Mouse (Mus musculus): ENCODE measurements at regions not wholly inside any gene's neighbourhood (a gene's known extent, or its start where the extent isn't known, plus 50 kb on each side); places are given as distances from the start of the nearest gene placed in this dataset.
"Not testable (repeated sequence)": the region's sequence is repeated elsewhere in the genome, so short reads cannot be mapped to it uniquely, and the experiment has no call there.

GRCm38 (mm10) chr2:108825981-108826380, 454.6 kb upstream of the Kif18a start:
- Histone ChIP-seq H3K4me3 (replicated peaks; ENCODE audit: low read depth, low read length) (no peak overlapping the region), H3K4me2 (ENCODE audit: low read length) (no peak overlapping the region), H3K4me1 (replicated peaks; ENCODE audit: insufficient read depth, low read length) (no peaks in the 10 kb centered on the region), H3K9ac (ENCODE audit: low read depth, low read length) (no peak overlapping the region), H3K36me3 (ENCODE audit: insufficient read depth, low read length) (no peaks in the 10 kb centered on the region), H3K27ac (no peak overlapping the region), H3K27me3 (ENCODE audit: insufficient read depth, low read length) (no peaks in the 10 kb centered on the region), H3K9me3 (replicated peaks; ENCODE audit: low read length) (no peaks in the 10 kb centered on the region)
- WGBS: 65% methylated on average over 5 of the region's 5 CpGs
- TF ChIP-seq CTCF (IDR thresholded peaks at IDR 0.05; ENCODE audit: low read depth): no peak
- no peak for DNase-seq (ENCODE audit: low spot score)
- no peak for ATAC-seq (replicated peaks; ENCODE audit: low FRiP score, low read depth)

GRCm38 (mm10) chr2:108827106-108827838, 453.3 kb upstream of the Kif18a start:
- Histone ChIP-seq H3K27me3 (ENCODE audit: insufficient read depth, low read length) (no peaks in the 10 kb centered on the region), H3K27ac (no peak overlapping the region), H3K4me1 (replicated peaks; ENCODE audit: insufficient read depth, low read length) (no peaks in the 10 kb centered on the region), H3K4me3 (replicated peaks; ENCODE audit: low read depth, low read length) (no peak overlapping the region), H3K4me2 (ENCODE audit: low read length) (peak overlapping the region; percentile 19; the same call in 1 of the 2 replicates), H3K36me3 (ENCODE audit: insufficient read depth, low read length) (no peaks in the 10 kb centered on the region), H3K9ac (ENCODE audit: low read depth, low read length) (no peak overlapping the region), H3K9me3 (replicated peaks; ENCODE audit: low read length) (no peaks in the 10 kb centered on the region)
- DNase-seq (ENCODE audit: low spot score) (peak; percentile 37), ATAC-seq (replicated peaks; ENCODE audit: low FRiP score, low read depth) (peak; percentile 84)
- no peak for TF ChIP-seq CTCF (IDR thresholded peaks at IDR 0.05; ENCODE audit: low read depth)
- 12% methylated on average over 12 of the region's 12 CpGs for WGBS

- H3K27ac ChIP-seq: no peak overlapping the region
- 64% methylated on average over 3 of the region's 3 CpGs for WGBS
Observed at GRCm38 (mm10) chr2:108827974-108828700, 452.4 kb upstream of the Kif18a start.

GRCm38 (mm10) chr2:108843855-108844254, 436.7 kb upstream of the Kif18a start:
- not testable (repeated sequence) for H3K9ac ChIP-seq (ENCODE audit: low read depth, low read length); H3K27ac ChIP-seq; ATAC-seq (replicated peaks; ENCODE audit: low FRiP score, low read depth); H3K4me1 ChIP-seq (replicated peaks; ENCODE audit: insufficient read depth, low read length); H3K4me2 ChIP-seq (ENCODE audit: low read length); H3K27me3 ChIP-seq (ENCODE audit: insufficient read depth, low read length); DNase-seq (ENCODE audit: low spot score); H3K9me3 ChIP-seq (replicated peaks; ENCODE audit: low read length); H3K4me3 ChIP-seq (replicated peaks; ENCODE audit: low read depth, low read length); H3K36me3 ChIP-seq (ENCODE audit: insufficient read depth, low read length)
- WGBS: 77% methylated on average over 2 of the region's 2 CpGs

More at GRCm38 (mm10) chr2:108827974-108828700, 452.4 kb upstream of the Kif18a start:
- H3K4me3 ChIP-seq (replicated peaks; ENCODE audit: low read depth, low read length): no peak overlapping the region
- H3K4me1 ChIP-seq (replicated peaks; ENCODE audit: insufficient read depth, low read length): no peaks in the 10 kb centered on the region
- no peaks in the 10 kb centered on the region for H3K27me3 ChIP-seq (ENCODE audit: insufficient read depth, low read length)
- H3K9me3 ChIP-seq (replicated peaks; ENCODE audit: low read length): no peaks in the 10 kb centered on the region
- H3K4me2 ChIP-seq (ENCODE audit: low read length): no peak overlapping the region
- no peak for ATAC-seq (replicated peaks; ENCODE audit: low FRiP score, low read depth)
- no peak for TF ChIP-seq CTCF (IDR thresholded peaks at IDR 0.05; ENCODE audit: low read depth)
- no peak overlapping the region for H3K9ac ChIP-seq (ENCODE audit: low read depth, low read length)
- DNase-seq (ENCODE audit: low spot score): no peak
- no peaks in the 10 kb centered on the region for H3K36me3 ChIP-seq (ENCODE audit: insufficient read depth, low read length)

- no peak overlapping the region for H3K4me3 ChIP-seq (replicated peaks; ENCODE audit: low read depth, low read length)
- H3K9ac ChIP-seq (ENCODE audit: low read depth, low read length): no peak overlapping the region
- H3K4me1 ChIP-seq (replicated peaks; ENCODE audit: insufficient read depth, low read length): no peaks in the 10 kb centered on the region
- no peaks in the 10 kb centered on the region for H3K36me3 ChIP-seq (ENCODE audit: insufficient read depth, low read length)
- no peaks in the 10 kb centered on the region for H3K9me3 ChIP-seq (replicated peaks; ENCODE audit: low read length)
- no peaks in the 10 kb centered on the region for H3K27me3 ChIP-seq (ENCODE audit: insufficient read depth, low read length)
- no peak for TF ChIP-seq CTCF (IDR thresholded peaks at IDR 0.05; ENCODE audit: low read depth)
- WGBS: 77% methylated on average over 3 of the region's 3 CpGs
- H3K4me2 ChIP-seq (ENCODE audit: low read length): no peak overlapping the region
- ATAC-seq (replicated peaks; ENCODE audit: low FRiP score, low read depth): no peak
- DNase-seq (ENCODE audit: low spot score): no peak
- no peak overlapping the region for H3K27ac ChIP-seq
Observed at GRCm38 (mm10) chr2:108848051-108848450, 432.5 kb upstream of the Kif18a start.

GRCm38 (mm10) chr2:108854399-108854798, 426.1 kb upstream of the Kif18a start:
- no peaks in the 10 kb centered on the region for H3K4me1 ChIP-seq (replicated peaks; ENCODE audit: insufficient read depth, low read length)
- H3K27me3 ChIP-seq (ENCODE audit: insufficient read depth, low read length): no peaks in the 10 kb centered on the region
- H3K27ac ChIP-seq: no peak overlapping the region
- no peak for ATAC-seq (replicated peaks; ENCODE audit: low FRiP score, low read depth)
- no peaks in the 10 kb centered on the region for H3K36me3 ChIP-seq (ENCODE audit: insufficient read depth, low read length)
- no peak overlapping the region for H3K4me3 ChIP-seq (replicated peaks; ENCODE audit: low read depth, low read length)
- H3K9ac ChIP-seq (ENCODE audit: low read depth, low read length): no peak overlapping the region
- 28% methylated on average over 2 of the region's 2 CpGs for WGBS
- H3K9me3 ChIP-seq (replicated peaks; ENCODE audit: low read length): no peaks in the 10 kb centered on the region
- no peak for TF ChIP-seq CTCF (IDR thresholded peaks at IDR 0.05; ENCODE audit: low read depth)
- no peak overlapping the region for H3K4me2 ChIP-seq (ENCODE audit: low read length)
- DNase-seq (ENCODE audit: low spot score): no peak

All from kidney, postnatal 0 days (tissue).